Mouse (Mus musculus) monocyte, adult 59 days (primary cell): ENCODE data around the gene Usp13. TPM values are rescaled to one million over a fixed set of nuclear protein-coding genes. Genes with fewer than 3 reads are reported as not detected.

Experiments used
- total RNA-seq, 2 experiments: library from RNA; stranded (reverse); gene quantifications; one replicate each; pipeline ENCODE4 v1.2.4; 2023

Usp13 gene
- not detected for total RNA-seq

DNA sequence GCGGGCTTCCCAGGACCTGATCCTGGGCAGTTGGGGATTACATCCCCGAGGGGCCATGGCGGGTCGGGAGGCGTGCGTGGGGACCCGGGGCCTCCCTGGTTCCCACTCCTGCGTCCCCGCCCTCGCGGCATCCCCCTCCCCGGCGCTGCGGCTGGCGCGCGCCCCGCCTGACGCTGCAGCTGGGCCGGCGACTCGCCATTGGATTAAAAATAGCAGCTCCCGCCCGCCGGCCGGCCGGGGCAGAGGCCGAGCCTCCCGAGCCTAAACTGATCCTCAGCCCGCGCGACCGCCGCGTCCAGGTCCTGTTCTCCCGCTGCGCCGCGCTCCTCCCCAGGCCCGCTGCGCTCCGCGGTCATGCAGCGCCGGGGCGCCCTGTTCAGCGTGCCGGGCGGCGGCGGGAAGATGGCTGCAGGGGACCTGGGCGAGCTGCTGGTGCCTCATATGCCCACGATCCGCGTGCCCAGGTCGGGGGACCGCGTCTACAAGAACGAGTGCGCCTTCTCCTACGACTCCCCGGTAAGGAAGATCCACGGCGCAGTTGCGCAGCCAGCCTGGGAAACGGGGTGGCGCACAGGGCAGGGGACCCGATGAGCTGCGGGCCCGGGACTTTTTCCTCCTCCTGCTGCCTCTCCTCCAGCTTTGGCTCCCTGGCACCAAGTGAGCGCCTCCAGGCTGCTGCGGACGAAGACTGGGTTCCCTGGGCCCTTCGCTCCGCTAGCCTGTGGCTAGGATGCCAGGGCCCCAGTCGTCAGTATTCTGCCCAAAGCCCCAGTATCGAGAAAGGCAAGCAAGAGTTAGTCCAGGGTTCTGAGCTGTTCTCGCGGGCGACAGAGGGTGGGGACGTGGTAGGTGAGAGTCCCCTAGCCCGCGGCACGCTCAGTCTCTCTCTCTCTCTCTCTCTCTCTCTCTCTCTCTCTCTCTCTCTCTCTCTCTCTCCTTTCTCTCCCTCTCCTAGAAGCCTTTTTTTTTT lies at the start of gene Usp13:
Usp13 (plus strand) TSS at position 190 of the 970 bp plus-strand sequence.

Other genes starting within 250 kb of the Usp13 start
- gene Gnb4, start 201.0 kb upstream of the Usp13 start, total RNA-seq, result 10 to 100 TPM; 37.3 to 42.2 TPM
- 10 to 100 TPM; 37.3 to 38.4 TPM for gene Actl6a, start 111.2 kb upstream of the Usp13 start, total RNA-seq
- 10 to 100 TPM; 67.3 to 81.5 TPM for gene Ndufb5, start 80.6 kb upstream of the Usp13 start, total RNA-seq
- 1 to 10 TPM; 5.8 to 9.0 TPM for gene Mrpl47, start 79.9 kb upstream of the Usp13 start, total RNA-seq